Mouse (Mus musculus): ENCODE results near the gene Sv2b. TPM values are rescaled to one million over a fixed set of nuclear protein-coding genes. Genes with fewer than 3 reads are reported as not detected.

The Sv2b gene
- total and polyA plus RNA-seq, 3 experiments = 0.23 to 0.47 (median 0.43) TPM

DNA sequence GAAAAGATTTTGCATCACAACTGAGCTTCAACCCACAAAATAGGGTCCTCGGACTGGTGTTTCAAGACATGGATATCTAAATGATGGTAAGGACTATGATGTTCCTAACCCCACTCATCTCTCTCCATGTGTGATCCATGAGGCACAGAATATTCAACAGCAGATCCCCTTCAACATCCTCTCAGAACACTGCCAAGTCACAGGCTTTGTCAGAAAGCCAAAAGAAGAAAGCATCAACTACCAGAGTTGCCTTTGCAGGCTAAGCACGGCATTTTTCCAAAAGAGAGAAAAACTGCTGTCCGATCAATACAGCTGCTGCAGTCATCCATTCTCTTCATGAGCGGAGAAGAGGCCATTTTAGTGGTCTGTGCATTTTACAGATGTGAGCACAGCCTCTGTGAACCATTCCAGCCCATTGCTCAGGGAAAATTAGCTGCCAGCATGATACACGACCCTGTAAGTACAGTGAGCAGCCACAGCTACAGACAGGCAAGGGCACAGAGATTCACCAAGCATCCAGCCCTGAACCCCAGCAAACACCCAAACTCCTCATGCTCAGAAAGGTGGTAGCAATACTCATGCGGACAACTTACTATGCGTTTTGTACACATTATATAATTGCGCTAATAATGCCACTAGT is 55.3 kb downstream of the Sv2b start:
- H3K27ac ChIP-seq = no peak overlapping the region
- H3K4me3 ChIP-seq = no peak overlapping the region
- H3K36me3 ChIP-seq (ENCODE audit: control insufficient read depth, insufficient read depth, low read length) = no peaks in the 10 kb centered on the region
- no peak overlapping the region for H3K9ac ChIP-seq (ENCODE audit: low read depth, low read length)
- WGBS = 78% methylated on average over 8 of the region's 8 CpGs
- no peaks in the 10 kb centered on the region for H3K4me1 ChIP-seq (ENCODE audit: control insufficient read depth, insufficient read depth, low read length)
- no peak for TF ChIP-seq EP300 (IDR thresholded peaks at IDR 0.05; ENCODE audit: insufficient read depth, low read depth, low read length)
- no peak for TF ChIP-seq POLR2A (IDR thresholded peaks at IDR 0.05; ENCODE audit: insufficient read depth, low read depth, low read length)
- TF ChIP-seq CTCF (IDR thresholded peaks at IDR 0.05) = no peak
- no peaks in the 10 kb centered on the region for H3K27me3 ChIP-seq (ENCODE audit: control insufficient read depth, insufficient read depth, low read length)
- H3K79me2 ChIP-seq (replicated peaks; ENCODE audit: control insufficient read depth, insufficient read depth, low read length) = no peaks in the 10 kb centered on the region
- DNase-seq = no peak
- intact Hi-C loops (cut with DNase I) = no loop called here

- DNase-seq = no peak
- WGBS = 61% methylated on average over 8 of the region's 8 CpGs
- Histone ChIP-seq H3K4me3 (no peak overlapping the region), H3K27ac (no peak overlapping the region), H3K79me2 (replicated peaks; ENCODE audit: control insufficient read depth, insufficient read depth, low read length) (no peaks in the 10 kb centered on the region), H3K27me3 (ENCODE audit: control insufficient read depth, insufficient read depth, low read length) (no peaks in the 10 kb centered on the region), H3K4me1 (ENCODE audit: control insufficient read depth, insufficient read depth, low read length) (no peaks in the 10 kb centered on the region), H3K36me3 (ENCODE audit: control insufficient read depth, insufficient read depth, low read length) (no peaks in the 10 kb centered on the region), H3K9ac (ENCODE audit: low read depth, low read length) (no peak overlapping the region)
- TF ChIP-seq CTCF (IDR thresholded peaks at IDR 0.05) (no peak), POLR2A (IDR thresholded peaks at IDR 0.05; ENCODE audit: insufficient read depth, low read depth, low read length) (no peak), EP300 (IDR thresholded peaks at IDR 0.05; ENCODE audit: insufficient read depth, low read depth, low read length) (no peak)
- intact Hi-C loops (cut with DNase I) = no loop called here
These were observed 68.1 kb downstream of the Sv2b start for GRCm38 (mm10) chr7:75240754-75241507.

DNA sequence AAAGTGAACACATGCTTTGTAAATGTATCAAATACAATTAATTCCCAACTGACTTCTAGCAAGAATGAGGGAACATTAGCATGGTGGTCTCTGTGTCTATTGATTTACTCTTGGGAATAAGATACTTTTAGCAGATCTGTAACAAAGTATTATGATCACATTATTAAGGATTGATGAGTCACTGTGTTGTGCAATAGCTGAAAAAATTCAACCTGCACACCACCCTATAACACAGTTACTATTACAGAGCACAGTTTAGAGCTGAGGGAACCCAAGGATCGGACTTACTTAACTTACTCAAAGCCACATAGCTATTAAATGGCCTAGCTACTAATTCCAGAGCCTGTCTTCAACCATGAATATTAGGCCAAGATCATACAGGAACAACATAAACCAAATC is 72.7 kb downstream of the Sv2b start:
- no peaks in the 10 kb centered on the region for H3K36me3 ChIP-seq (ENCODE audit: control insufficient read depth, insufficient read depth, low read length)
- H3K4me3 ChIP-seq = no peak overlapping the region
- no peak overlapping the region for H3K9ac ChIP-seq (ENCODE audit: low read depth, low read length)
- H3K79me2 ChIP-seq (replicated peaks; ENCODE audit: control insufficient read depth, insufficient read depth, low read length) = no peaks in the 10 kb centered on the region
- DNase-seq = no peak
- 83% methylated on average over 1 of the region's 1 CpGs for WGBS
- no peaks in the 10 kb centered on the region for H3K27me3 ChIP-seq (ENCODE audit: control insufficient read depth, insufficient read depth, low read length)
- TF ChIP-seq CTCF (IDR thresholded peaks at IDR 0.05) = no peak
- TF ChIP-seq POLR2A (IDR thresholded peaks at IDR 0.05; ENCODE audit: insufficient read depth, low read depth, low read length) = no peak
- no peak for TF ChIP-seq EP300 (IDR thresholded peaks at IDR 0.05; ENCODE audit: insufficient read depth, low read depth, low read length)
- intact Hi-C loops (cut with DNase I) = no loop called here
- no peaks in the 10 kb centered on the region for H3K4me1 ChIP-seq (ENCODE audit: control insufficient read depth, insufficient read depth, low read length)
- H3K27ac ChIP-seq = no peak overlapping the region

DNA sequence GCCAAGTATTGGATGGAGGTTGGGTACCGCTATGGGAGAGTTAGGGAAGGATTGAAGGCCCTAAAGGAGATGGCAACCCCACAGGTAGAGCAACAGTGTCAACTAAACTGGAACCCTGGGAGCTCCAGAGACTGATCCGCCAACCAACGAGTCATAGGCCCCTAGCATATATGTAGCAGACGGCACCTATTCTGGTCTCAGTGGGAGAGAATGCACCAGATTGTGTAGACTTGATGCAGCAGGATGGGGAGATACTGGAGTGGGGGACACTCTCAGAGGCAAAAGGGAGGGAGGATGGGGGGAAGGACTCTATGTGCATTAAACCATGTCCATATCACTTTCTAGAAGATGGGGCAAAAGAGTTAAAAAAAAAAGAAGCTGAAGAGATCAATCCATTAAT is 84.9 kb downstream of the Sv2b start:
- TF ChIP-seq POLR2A (IDR thresholded peaks at IDR 0.05; ENCODE audit: insufficient read depth, low read depth, low read length) (no peak), CTCF (IDR thresholded peaks at IDR 0.05) (no peak), EP300 (IDR thresholded peaks at IDR 0.05; ENCODE audit: insufficient read depth, low read depth, low read length) (no peak)
- no peaks in the 10 kb centered on the region for H3K79me2 ChIP-seq (replicated peaks; ENCODE audit: control insufficient read depth, insufficient read depth, low read length)
- intact Hi-C loops (cut with DNase I) = no loop called here
- H3K4me3 ChIP-seq = no peak overlapping the region
- no peak for DNase-seq
- WGBS = 93% methylated on average over 4 of the region's 4 CpGs
- no peaks in the 10 kb centered on the region for H3K4me1 ChIP-seq (ENCODE audit: control insufficient read depth, insufficient read depth, low read length)
- no peaks in the 10 kb centered on the region for H3K36me3 ChIP-seq (ENCODE audit: control insufficient read depth, insufficient read depth, low read length)
- H3K27ac ChIP-seq = no peak overlapping the region
- no peak overlapping the region for H3K9ac ChIP-seq (ENCODE audit: low read depth, low read length)
- no peaks in the 10 kb centered on the region for H3K27me3 ChIP-seq (ENCODE audit: control insufficient read depth, insufficient read depth, low read length)

- no peak for DNase-seq
- Histone ChIP-seq H3K27ac (no peak overlapping the region), H3K4me3 (no peak overlapping the region), H3K4me1 (ENCODE audit: control insufficient read depth, insufficient read depth, low read length) (no peaks in the 10 kb centered on the region), H3K36me3 (ENCODE audit: control insufficient read depth, insufficient read depth, low read length) (no peaks in the 10 kb centered on the region), H3K27me3 (ENCODE audit: control insufficient read depth, insufficient read depth, low read length) (no peaks in the 10 kb centered on the region), H3K9ac (ENCODE audit: low read depth, low read length) (no peak overlapping the region), H3K79me2 (replicated peaks; ENCODE audit: control insufficient read depth, insufficient read depth, low read length) (no peaks in the 10 kb centered on the region)
- 44% methylated on average over 7 of the region's 7 CpGs for WGBS
- TF ChIP-seq CTCF (IDR thresholded peaks at IDR 0.05) (no peak), POLR2A (IDR thresholded peaks at IDR 0.05; ENCODE audit: insufficient read depth, low read depth, low read length) (no peak)
- intact Hi-C loops (cut with DNase I) = no loop called here
These were observed 86.2 kb downstream of the Sv2b start for GRCm38 (mm10) chr7:75222704-75223431.

GRCm38 (mm10) chr7:75220786-75221185 is 88.3 kb downstream of the Sv2b start:
- 8% methylated on average over 1 of the region's 1 CpGs for WGBS
- intact Hi-C loops (cut with DNase I) = no loop called here

More at GRCm38 (mm10) chr7:75220786-75221185, 88.3 kb downstream of the Sv2b start:
- H3K4me1 ChIP-seq (ENCODE audit: control insufficient read depth, insufficient read depth, low read length) = no peaks in the 10 kb centered on the region
- H3K9ac ChIP-seq (ENCODE audit: low read depth, low read length) = no peak overlapping the region
- TF ChIP-seq EP300 (IDR thresholded peaks at IDR 0.05; ENCODE audit: insufficient read depth, low read depth, low read length) (no peak), POLR2A (IDR thresholded peaks at IDR 0.05; ENCODE audit: insufficient read depth, low read depth, low read length) (no peak), CTCF (IDR thresholded peaks at IDR 0.05) (no peak)
- H3K27ac ChIP-seq = no peak overlapping the region
- no peaks in the 10 kb centered on the region for H3K36me3 ChIP-seq (ENCODE audit: control insufficient read depth, insufficient read depth, low read length)
- no peaks in the 10 kb centered on the region for H3K27me3 ChIP-seq (ENCODE audit: control insufficient read depth, insufficient read depth, low read length)
- DNase-seq = no peak
- H3K79me2 ChIP-seq (replicated peaks; ENCODE audit: control insufficient read depth, insufficient read depth, low read length) = no peaks in the 10 kb centered on the region
- no peak overlapping the region for H3K4me3 ChIP-seq

All from heart, adult 2 months (tissue).